Mouse (Mus musculus) MEL (cell line): ENCODE measurements at regions not wholly inside any gene's neighbourhood (a gene's known extent, or its start where the extent isn't known, plus 50 kb on each side); places are given as distances from the start of the nearest gene placed in this dataset.

Source experiments
- DNase-seq: peaks from one replicate; pipeline ENCODE4 v3.0.0; 2011; ENCODE audit warnings: low read depth, low spot score
- H3K27ac ChIP-seq: 2 replicates; pipeline ENCODE4 v1.5.1; 2012; ENCODE audit warnings: low read depth, mild to moderate bottlenecking, control low read depth, low read length, moderate library complexity; ENCODE audit not compliant: control insufficient read depth
- H3K27me3 ChIP-seq, 2 experiments: fragments of 150-350 bp in 1 of 2; sonication (generic) in 1 of 2; 2 replicates each; pipeline ENCODE4 v1.6.1; 2012; ENCODE audit warnings: low read length in 2 of 2, mild to moderate bottlenecking in 2 of 2, improper control_type of control experiment in 1 of 2, moderate library complexity in 1 of 2; ENCODE audit not compliant: insufficient read depth in 2 of 2, control insufficient read depth in 1 of 2
- H3K36me3 ChIP-seq, 2 experiments: 2 replicates each; pipeline ENCODE4 v1.6.1; 2012 to 2014; ENCODE audit warnings: low read length in 2 of 2, improper control_type of control experiment in 1 of 2, inconsistent platforms in 1 of 2, mild to moderate bottlenecking in 1 of 2; ENCODE audit not compliant: insufficient read depth in 2 of 2, control insufficient read depth in 1 of 2
- H3K4me1 ChIP-seq, 2 experiments: fragments of 150-350 bp in 1 of 2; sonication (generic) in 1 of 2; 2 replicates each; pipeline ENCODE4 v1.6.1; 2012; ENCODE audit warnings: low read length in 2 of 2, improper control_type of control experiment in 1 of 2, mild to moderate bottlenecking in 1 of 2; ENCODE audit not compliant: insufficient read depth in 2 of 2, control insufficient read depth in 1 of 2
- H3K4me3 ChIP-seq, 2 experiments: fragments of 150-350 bp in 1 of 2; sonication (generic) in 1 of 2; 2 replicates each; pipeline ENCODE4 v1.5.1; 2012; ENCODE audit warnings: low read depth in 2 of 2, low read length in 2 of 2, mild to moderate bottlenecking in 2 of 2, moderate library complexity in 2 of 2, control low read depth in 1 of 2, improper control_type of control experiment in 1 of 2; ENCODE audit not compliant: control insufficient read depth in 1 of 2, insufficient read depth in 1 of 2
- H3K79me2 ChIP-seq: 2 replicates; pipeline ENCODE4 v1.6.1; 2012; ENCODE audit warnings: mild to moderate bottlenecking, low read length, moderate library complexity; ENCODE audit not compliant: control insufficient read depth, poor library complexity, insufficient read depth
- H3K9ac ChIP-seq: 2 replicates; pipeline ENCODE4 v1.6.1; 2012; ENCODE audit warnings: low read depth, mild to moderate bottlenecking, control low read depth, low read length, moderate library complexity; ENCODE audit not compliant: control insufficient read depth, poor library complexity, severe bottlenecking
- H3K9me3 ChIP-seq: fragments of 150-350 bp; sonication (generic); replicated peaks from 2 replicates; pipeline ENCODE4 v1.6.1; 2012; ENCODE audit warnings: mild to moderate bottlenecking, low read length, improper control_type of control experiment, moderate library complexity; ENCODE audit not compliant: insufficient read depth
- BHLHE40 ChIP-seq: IDR thresholded peaks from 2 replicates; pipeline ENCODE4 v1.6.1; 2012; ENCODE audit warnings: low read depth, mild to moderate bottlenecking, inconsistent platforms, low read length, improper control_type of control experiment, borderline replicate concordance
- CHD1 ChIP-seq: IDR thresholded peaks from 2 replicates; pipeline ENCODE4 v1.6.1; 2012; ENCODE audit warnings: low read depth, mild to moderate bottlenecking, inconsistent platforms, low read length, improper control_type of control experiment
- CHD2 ChIP-seq: IDR thresholded peaks from 2 replicates; pipeline ENCODE4 v1.6.1; 2011; ENCODE audit warnings: low read length, improper control_type of control experiment
- CTCF ChIP-seq, 3 experiments: IDR thresholded peaks in 2 of 3; conservative IDR thresholded peaks in 1 of 3; 2 replicates each; pipeline ENCODE4 v1.5.1; 2011 to 2012; ENCODE audit warnings: low read length in 3 of 3, low read depth in 2 of 3, mild to moderate bottlenecking in 2 of 3, improper control_type of control experiment in 1 of 3, inconsistent platforms in 1 of 3, mixed read lengths in 1 of 3, moderate library complexity in 1 of 3; ENCODE audit not compliant: control insufficient read depth in 1 of 3, insufficient read depth in 1 of 3, poor library complexity in 1 of 3, severe bottlenecking in 1 of 3
- E2F4 ChIP-seq: IDR thresholded peaks from 2 replicates; pipeline ENCODE4 v1.6.1; 2011; ENCODE audit warnings: low read depth, low read length, improper control_type of control experiment, borderline replicate concordance
- ELF1 ChIP-seq: IDR thresholded peaks from 2 replicates; pipeline ENCODE4 v1.6.1; 2014; ENCODE audit warnings: low read depth, mild to moderate bottlenecking, inconsistent platforms, low read length, improper control_type of control experiment, moderate library complexity
- GATA1 ChIP-seq: IDR thresholded peaks from 2 replicates; pipeline ENCODE4 v1.6.1; 2011; ENCODE audit warnings: low read depth, low read length, improper control_type of control experiment
- JUND ChIP-seq: IDR thresholded peaks from 2 replicates; pipeline ENCODE4 v1.6.1; 2011; ENCODE audit warnings: low read depth, mild to moderate bottlenecking, improper control_type of control experiment, low read length
- KAT2A ChIP-seq: conservative IDR thresholded peaks from 2 replicates; pipeline ENCODE4 v1.6.1; 2012; ENCODE audit warnings: low read depth, low read length, improper control_type of control experiment, inconsistent platforms
- MXI1 ChIP-seq: IDR thresholded peaks from 2 replicates; pipeline ENCODE4 v1.6.1; 2011; ENCODE audit warnings: mild to moderate bottlenecking, low read depth, low read length, improper control_type of control experiment
- MYC ChIP-seq: IDR thresholded peaks from 2 replicates; pipeline ENCODE4 v1.6.1; 2011; ENCODE audit warnings: low read depth, mild to moderate bottlenecking, low read length, improper control_type of control experiment, moderate library complexity
- NRF1 ChIP-seq: IDR thresholded peaks from 2 replicates; pipeline ENCODE4 v1.6.1; 2014; ENCODE audit warnings: low read depth, mild to moderate bottlenecking, inconsistent platforms, low read length, improper control_type of control experiment, moderate library complexity; ENCODE audit not compliant: poor library complexity, insufficient read depth, severe bottlenecking
- POLR2AphosphoS2 ChIP-seq: IDR thresholded peaks from 2 replicates; pipeline ENCODE4 v1.6.1; 2011; ENCODE audit warnings: low read length, improper control_type of control experiment
- RCOR1 ChIP-seq: IDR thresholded peaks from 2 replicates; pipeline ENCODE4 v1.6.1; 2012; ENCODE audit warnings: low read depth, mild to moderate bottlenecking, inconsistent platforms, low read length, improper control_type of control experiment
- TAL1 ChIP-seq: IDR thresholded peaks from 2 replicates; pipeline ENCODE4 v1.6.1; 2012; ENCODE audit warnings: mild to moderate bottlenecking, inconsistent platforms, low read length, moderate library complexity, mixed read lengths
- TBP ChIP-seq: IDR thresholded peaks from 2 replicates; pipeline ENCODE4 v1.8.0; 2011; ENCODE audit warnings: low read depth, low read length, improper control_type of control experiment
- USF1 ChIP-seq: IDR thresholded peaks from 2 replicates; pipeline ENCODE4 v1.6.1; 2014; ENCODE audit warnings: low read depth, mild to moderate bottlenecking, inconsistent platforms, low read length, improper control_type of control experiment, moderate library complexity
- ZC3H11A ChIP-seq: IDR thresholded peaks from 2 replicates; pipeline ENCODE4 v1.6.1; 2012; ENCODE audit warnings: low read depth, mild to moderate bottlenecking, inconsistent platforms, low read length, improper control_type of control experiment
- ZKSCAN1 ChIP-seq: IDR thresholded peaks from 2 replicates; pipeline ENCODE4 v1.6.1; 2012; ENCODE audit warnings: low read depth, mild to moderate bottlenecking, inconsistent platforms, low read length, improper control_type of control experiment, moderate library complexity
- ZNF384 ChIP-seq: IDR thresholded peaks from 2 replicates; pipeline ENCODE4 v1.6.1; 2012; ENCODE audit warnings: low read depth, mild to moderate bottlenecking, inconsistent platforms, low read length, improper control_type of control experiment

DNA sequence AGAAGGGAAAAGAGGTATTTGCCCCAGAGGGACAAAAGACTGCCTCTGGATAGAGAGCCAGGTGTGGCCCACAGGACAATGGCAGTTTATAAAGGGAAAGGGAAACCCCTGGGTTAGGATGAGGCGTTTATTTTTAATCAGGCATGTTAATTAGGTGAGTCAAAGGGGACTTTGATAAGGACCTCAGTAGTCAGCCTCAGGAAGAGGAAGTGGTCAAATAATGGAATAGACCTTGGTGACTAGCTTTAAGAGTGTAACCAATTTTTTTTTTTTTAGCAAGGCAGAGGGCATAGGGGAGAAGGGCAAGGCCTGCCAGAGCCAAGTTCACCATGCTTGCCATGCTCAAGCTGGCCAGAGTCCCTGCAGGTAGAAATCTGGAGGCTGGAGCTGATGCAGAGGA, 95.2 kb downstream of the Duxbl3 start (continued):
- TF ChIP-seq CTCF (IDR thresholded peaks at IDR 0.05 in 2 of 3, conservative IDR thresholded peaks at IDR 0.05 in 1 of 3; ENCODE audit: control insufficient read depth in 1 of 3, insufficient read depth in 1 of 3, low read depth in 2 of 3, low read length in 3 of 3, poor library complexity in 1 of 3, severe bottlenecking in 1 of 3): no peak

DNA sequence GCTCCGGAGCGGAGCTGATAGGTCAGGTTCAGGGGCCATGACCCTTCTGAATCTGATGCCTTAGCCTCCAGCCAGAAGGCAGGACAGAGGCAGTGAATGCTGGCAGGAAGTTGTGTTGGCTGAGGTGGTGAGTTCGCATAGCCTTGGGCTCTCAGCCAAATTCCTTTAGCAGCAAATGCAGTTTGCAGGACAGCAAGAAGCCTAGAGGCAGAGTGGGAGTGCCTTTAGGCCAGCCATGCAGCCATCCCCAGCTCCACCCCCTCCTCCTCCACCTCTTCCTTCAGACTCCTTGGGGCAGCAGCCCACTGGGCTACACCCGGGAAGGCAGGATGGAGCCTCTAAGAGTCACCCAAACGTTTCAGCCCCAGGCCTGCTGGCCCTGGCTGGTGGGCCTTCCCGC, 99.5 kb downstream of the Duxbl3 start:
- H3K9me3 ChIP-seq: no peaks in the 10 kb centered on the region
- H3K79me2 ChIP-seq: no peaks in the 10 kb centered on the region
- no peak for DNase-seq
- no peak overlapping the region for H3K4me3 ChIP-seq
- no peak overlapping the region for H3K27ac ChIP-seq
- peaks cover 0 to 13% of the 10 kb centered on the region in 2 experiments; a peak in 3 of 4 replicates for H3K4me1 ChIP-seq
- no peak overlapping the region for H3K9ac ChIP-seq
- H3K36me3 ChIP-seq: peaks cover 0 to 12% of the 10 kb centered on the region in 2 experiments; a peak in 2 of 4 replicates
- TF ChIP-seq E2F4 (no peak), JUND (no peak), USF1 (no peak), ZKSCAN1 (no peak), NRF1 (no peak)
- H3K27me3 ChIP-seq: peaks cover 4% of the 10 kb centered on the region in 2 experiments

DNA sequence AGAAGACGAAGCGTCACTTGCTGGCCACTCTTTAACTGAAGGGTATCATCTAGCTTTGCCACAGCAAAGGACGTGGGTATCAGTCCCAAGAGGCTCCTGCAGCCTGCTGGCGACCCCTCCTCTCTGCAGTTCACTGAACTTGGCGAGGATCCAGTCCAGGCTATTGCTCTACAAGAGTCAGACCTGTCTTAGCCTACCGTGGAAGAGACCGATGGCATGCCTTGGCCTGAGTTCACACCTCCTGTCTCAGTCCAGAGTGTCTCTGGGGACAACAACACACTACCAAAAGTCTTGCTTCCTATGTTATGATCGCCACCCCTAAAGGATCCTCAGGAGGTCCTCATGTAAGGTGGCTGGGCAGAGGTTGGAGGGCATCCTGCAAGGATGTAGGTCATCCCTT, 100.2 kb downstream of the Duxbl3 start:
- Histone ChIP-seq H3K79me2 (no peaks in the 10 kb centered on the region), H3K4me1 (peaks cover 0 to 6% of the 10 kb centered on the region in 2 experiments; a peak in 3 of 4 replicates), H3K4me3 (no peak overlapping the region), H3K9me3 (no peaks in the 10 kb centered on the region), H3K36me3 (peaks cover 0 to 6% of the 10 kb centered on the region in 2 experiments; a peak in 2 of 4 replicates), H3K9ac (no peak overlapping the region), H3K27ac (no peak overlapping the region), H3K27me3 (peaks cover 4 to 7% of the 10 kb centered on the region in 2 experiments)
- no peak for DNase-seq
- no peak for TF ChIP-seq TBP
- TF ChIP-seq TAL1: no peak
- TF ChIP-seq ZC3H11A: no peak
- TF ChIP-seq USF1: no peak
- no peak for TF ChIP-seq RCOR1
- no peak for TF ChIP-seq CHD2
- no peak for TF ChIP-seq BHLHE40
- no peak for TF ChIP-seq ZNF384
- TF ChIP-seq ELF1: no peak
- TF ChIP-seq CHD1: no peak
- no peak for TF ChIP-seq MXI1
- no peak for TF ChIP-seq KAT2A
- no peak for TF ChIP-seq POLR2AphosphoS2
- no peak for TF ChIP-seq GATA1
- TF ChIP-seq JUND: no peak
- no peak for TF ChIP-seq MYC
